Mouse (Mus musculus) layer of hippocampus, postnatal 10 days (tissue): ENCODE measurements around the gene Gucd1. TPM values are rescaled to one million over a fixed set of nuclear protein-coding genes. Genes with fewer than 3 reads are reported as not detected.
A peak's percentile ranks its signal among the peaks of the same experiment; 100 is the strongest.
"Not testable (repeated sequence)": the region's sequence is repeated elsewhere in the genome, so short reads cannot be mapped to it uniquely, and the experiment has no call there.

Source experiments
- DNase-seq, 2 experiments: peaks; one replicate each; pipeline ENCODE4 v3.0.0; 2021; ENCODE audit warnings: low spot score in 2 of 2
- total RNA-seq, 2 experiments: library from RNA; stranded (reverse); gene quantifications; 2 replicates each; pipeline ENCODE4 v1.2.3; 2021

Gucd1 gene
- total RNA-seq, 2 experiments from 2014 or later = 19.4 to 23.7 TPM

DNA sequence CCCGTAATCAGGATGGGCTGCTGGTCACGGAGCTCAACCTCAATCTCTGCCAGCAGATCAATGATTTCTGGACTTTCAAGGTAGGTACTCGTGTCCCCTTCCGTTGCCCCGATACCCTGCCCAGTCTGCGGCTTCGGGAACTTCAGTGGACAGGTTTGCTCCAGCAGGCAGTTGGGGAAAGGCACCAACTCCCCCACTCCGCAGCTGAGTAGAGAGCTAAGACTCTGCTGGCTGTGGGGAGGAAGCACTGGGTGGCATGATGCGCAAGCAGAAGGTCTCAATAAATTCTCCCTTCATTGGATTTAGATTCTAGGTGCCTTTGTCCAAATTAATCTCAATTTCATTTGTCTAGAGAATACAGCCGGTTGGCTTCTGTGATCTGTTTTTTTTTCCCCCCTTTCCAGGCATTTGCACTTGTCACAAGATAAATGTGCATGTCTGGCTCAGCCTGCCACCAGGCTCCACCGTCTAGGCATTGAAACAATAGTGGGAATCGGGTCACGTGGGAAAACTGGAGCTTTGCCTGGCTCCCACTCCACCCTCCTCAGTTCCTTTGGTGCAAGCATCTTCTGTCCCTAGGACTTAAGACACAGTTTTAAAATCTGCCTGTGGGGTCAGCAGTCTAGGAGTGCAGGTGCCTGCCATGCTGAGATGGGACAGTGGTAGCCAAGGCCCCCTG, 79.5 kb downstream of the Gucd1 start:
- peak; percentile 55 to 75 for DNase-seq

DNA sequence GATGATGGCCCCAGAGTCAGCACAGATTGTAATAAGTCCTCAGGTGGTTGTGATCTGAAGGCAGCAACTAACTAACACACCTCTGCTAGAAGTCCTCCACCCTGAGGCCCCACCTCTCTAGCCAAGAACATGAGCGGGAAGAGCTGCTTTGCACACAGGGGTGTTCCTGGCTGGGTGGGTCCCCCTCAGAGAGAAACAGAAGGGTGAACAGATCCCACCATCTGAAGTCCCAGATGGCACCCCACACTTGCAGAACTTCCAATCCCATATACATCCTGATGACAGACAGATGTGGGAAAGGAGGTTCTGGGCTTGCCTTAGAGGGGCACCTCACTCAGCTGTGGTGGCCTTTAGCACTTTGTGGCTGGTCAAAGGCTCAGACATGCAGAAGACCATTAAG, 80.5 kb downstream of the Gucd1 start:
- DNase-seq = peak; percentile 51 to 64

GRCm38 (mm10) chr10:75436604-75437217, 81.1 kb downstream of the Gucd1 start:
- DNase-seq = peak; percentile 93 to 95

GRCm38 (mm10) chr10:75430633-75431032, 87.1 kb downstream of the Gucd1 start:
- no peak for DNase-seq

DNA sequence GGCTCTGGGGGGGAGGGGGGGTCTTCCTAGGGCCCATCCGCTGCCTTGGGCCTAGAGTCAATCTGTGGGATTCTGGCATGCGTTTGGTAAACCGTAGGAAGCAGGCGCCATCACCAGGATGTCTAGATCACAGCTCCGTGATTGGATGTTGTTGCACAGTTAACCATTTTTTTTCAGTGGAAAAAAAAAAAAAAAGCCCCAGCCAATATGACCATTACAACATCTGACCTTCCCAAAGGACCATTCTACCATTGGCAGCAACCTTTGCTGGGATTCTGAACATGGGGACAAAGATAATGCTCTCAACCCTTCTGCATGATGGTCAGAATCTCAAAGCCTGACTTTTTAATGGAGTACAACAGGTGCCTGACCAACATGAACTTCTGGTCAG, 87.6 kb downstream of the Gucd1 start:
- no peak for DNase-seq

- peak in 1 of 2 experiments; percentile 53 for DNase-seq
Measured at GRCm38 (mm10) chr10:75429522-75430146, 88.1 kb downstream of the Gucd1 start.

GRCm38 (mm10) chr10:75429004-75429380, 88.8 kb downstream of the Gucd1 start:
- DNase-seq = no peak

DNA sequence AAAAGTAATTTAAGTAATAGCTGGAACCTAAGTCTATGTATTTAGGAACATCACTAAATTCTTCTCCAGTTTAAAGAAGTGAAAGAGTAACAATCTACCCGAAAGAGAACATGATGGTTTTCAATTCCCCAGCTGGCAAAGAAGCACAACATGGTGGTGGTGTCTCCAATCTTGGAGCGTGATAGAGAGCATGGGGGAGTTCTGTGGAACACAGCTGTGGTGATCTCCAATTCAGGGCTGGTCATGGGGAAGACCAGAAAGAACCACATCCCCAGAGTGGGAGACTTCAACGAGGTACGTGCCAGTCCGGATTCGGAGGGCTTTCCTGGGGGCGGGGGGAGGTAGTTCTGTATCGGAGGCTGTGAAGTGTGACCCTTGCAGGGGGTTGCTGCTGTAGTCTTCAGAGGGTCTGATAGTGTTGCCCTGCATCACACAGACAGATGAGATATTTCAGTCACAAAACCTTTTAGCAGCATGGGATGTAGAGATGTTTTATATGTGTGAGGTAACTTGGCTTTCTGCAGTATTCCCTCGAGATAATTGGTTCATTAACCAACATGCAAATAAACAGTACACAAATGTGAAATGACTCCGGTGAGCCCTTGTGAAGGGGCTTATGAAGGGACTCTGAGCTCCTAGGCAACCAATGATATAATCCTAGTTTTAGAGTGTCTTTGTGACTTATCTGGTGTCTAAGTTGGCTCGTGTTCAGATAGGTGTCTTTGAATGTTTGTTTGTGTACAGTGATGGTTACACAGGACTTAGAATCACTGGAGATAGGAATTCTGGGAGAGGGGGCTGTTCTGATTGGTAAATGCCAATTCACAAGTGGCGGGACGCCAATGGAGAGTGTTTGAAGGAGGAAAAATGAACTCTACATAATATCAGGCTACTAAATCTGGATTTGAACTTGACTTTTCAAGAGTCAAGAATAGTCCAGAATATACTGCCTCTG, 89.4 kb downstream of the Gucd1 start:
- DNase-seq = no peak

DNA sequence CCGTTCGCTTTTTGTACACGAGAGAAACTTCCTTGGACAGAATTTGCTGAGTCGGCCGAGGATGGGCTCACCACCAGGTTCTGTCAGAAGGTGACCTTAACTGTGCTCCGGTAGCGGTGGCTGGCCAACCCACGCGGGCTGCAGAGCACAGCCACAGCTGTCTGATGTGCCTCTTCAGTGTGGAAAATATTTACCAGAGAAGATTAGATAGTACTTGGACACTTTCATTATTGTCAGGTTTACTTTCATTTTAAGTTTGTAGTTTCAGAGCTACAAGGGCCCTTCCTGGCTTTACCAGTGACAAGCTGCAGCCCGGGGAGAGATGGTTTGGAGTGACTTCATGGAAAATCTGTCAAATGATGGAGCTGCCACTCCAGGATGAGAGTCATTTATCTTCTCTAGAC, 93.3 kb downstream of the Gucd1 start:
- no peak for DNase-seq

DNA sequence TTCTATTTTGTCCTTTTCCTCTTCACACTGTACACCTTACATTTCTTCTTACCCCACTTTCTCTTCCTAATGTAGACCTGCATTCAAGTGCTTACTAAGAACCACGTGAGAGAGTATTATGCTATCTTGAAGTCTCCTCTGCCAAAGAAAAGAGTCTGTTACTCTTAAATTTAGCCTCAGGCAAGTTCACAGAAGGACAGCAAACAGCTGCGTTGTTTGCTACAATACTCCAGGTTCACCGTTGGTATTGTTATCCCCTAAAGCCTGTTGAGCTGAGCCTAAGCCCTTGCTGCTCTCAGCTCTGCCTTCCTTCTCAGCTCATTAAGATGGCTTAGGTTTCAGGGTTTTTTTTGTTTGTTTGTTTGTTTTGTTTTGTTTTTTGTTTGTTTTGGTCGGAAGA, 99.0 kb downstream of the Gucd1 start:
- DNase-seq = no peak

- DNase-seq = no peak
Measured at GRCm38 (mm10) chr10:75417363-75418042, 100.3 kb downstream of the Gucd1 start.

DNA sequence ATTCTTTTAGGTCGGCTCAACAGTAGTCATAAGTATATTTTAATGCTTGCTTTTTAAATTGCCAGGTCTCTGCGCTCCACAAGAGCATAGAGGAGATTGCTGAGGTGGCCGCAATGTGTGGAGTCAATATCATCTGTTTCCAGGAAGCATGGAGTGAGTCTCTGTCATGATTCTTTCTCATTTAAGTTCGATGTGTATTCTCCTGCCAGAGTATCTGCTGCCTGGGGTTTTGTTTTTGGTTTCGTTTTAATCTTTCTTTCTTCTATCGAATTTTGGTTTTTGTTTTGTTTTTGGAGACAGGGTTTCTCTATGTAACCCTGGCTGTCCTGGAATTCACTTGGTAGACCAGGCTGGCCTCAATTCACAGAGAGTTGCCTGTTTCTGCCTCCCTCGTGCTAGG, 102.8 kb downstream of the Gucd1 start:
- no peak for DNase-seq

GRCm38 (mm10) chr10:75412114-75413103, 105.4 kb downstream of the Gucd1 start:
- DNase-seq = no peak

DNA sequence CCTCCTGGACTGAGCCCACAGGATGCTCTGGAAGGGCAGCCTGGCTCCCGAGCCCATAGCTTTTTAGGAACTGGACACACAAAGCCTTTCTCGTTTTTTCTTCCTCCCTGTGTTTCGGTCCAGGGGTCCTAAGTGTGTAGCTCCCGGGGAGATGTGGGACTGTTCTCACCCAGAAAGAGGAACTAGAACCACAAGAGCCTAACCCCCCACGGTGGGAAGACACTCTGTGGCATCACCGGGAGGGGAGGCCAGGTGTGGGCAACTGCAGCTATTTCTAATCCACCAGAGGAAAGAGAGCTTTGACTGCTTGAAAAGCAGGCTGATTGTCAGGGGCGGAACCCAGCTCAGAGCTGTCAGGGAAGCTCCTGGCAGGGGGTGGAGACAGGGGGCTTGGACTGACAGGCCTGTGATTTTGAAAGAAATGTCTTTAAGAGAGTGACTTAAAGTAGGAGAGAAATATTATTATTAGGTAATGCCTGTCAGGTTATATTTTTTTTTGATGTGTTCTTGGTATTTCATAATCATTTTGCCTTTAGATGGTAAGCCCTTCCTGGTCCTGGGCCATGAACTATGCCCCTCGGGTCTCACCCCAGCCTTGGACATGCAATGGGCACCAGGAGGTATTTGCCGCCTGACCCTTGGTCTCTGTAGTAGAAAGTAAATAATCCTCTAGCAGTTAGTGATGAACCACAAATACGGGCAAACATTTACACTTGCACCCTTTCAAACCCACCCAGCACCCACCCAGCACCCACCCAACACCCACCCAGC, 106.2 kb downstream of the Gucd1 start:
- not testable (repeated sequence) for DNase-seq

GRCm38 (mm10) chr10:75407741-75408140, 110.0 kb downstream of the Gucd1 start:
- no peak for DNase-seq

- DNase-seq = peak; percentile 17 to 24
Measured at GRCm38 (mm10) chr10:75406755-75407154, 111.0 kb downstream of the Gucd1 start.

- no peak for DNase-seq
Measured at GRCm38 (mm10) chr10:75405916-75406315, 111.9 kb downstream of the Gucd1 start.

- no peak for DNase-seq
Measured at GRCm38 (mm10) chr10:75400958-75401357, 116.8 kb downstream of the Gucd1 start, which contains the start of gene Upb1. TSS of gene Upb1 (plus strand) at chr10:75401115.

DNA sequence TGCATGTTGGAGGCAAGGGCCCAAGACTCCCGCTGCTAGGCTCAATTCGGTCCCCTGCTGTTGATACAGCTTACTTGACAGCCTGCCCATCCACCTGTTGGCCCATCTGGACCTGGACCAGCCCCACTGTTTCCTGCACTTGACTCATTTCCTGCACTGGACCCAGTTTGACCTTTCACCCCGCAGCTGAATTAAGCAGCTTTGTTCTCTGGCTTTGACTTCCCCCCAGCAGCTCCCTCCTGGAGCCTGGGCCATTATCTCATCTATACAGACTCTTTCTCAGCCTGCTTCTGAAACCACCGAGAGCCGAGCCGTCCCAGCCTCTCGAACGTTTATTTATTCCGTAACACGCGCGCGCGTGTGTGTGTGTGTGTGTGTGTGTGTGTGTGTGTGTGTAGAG, 120.8 kb downstream of the Gucd1 start:
- DNase-seq = peak; percentile 33 to 47
